Mouse (Mus musculus): ENCODE data around the gene 2810006K23Rik. TPM values are rescaled to one million over a fixed set of nuclear protein-coding genes. Genes with fewer than 3 reads are reported as not detected.
"Not testable (repeated sequence)": the region's sequence is repeated elsewhere in the genome, so short reads cannot be mapped to it uniquely, and the experiment has no call there.

The 2810006K23Rik gene
- polyA plus RNA-seq, 1 experiment, result 7.8 TPM

DNA sequence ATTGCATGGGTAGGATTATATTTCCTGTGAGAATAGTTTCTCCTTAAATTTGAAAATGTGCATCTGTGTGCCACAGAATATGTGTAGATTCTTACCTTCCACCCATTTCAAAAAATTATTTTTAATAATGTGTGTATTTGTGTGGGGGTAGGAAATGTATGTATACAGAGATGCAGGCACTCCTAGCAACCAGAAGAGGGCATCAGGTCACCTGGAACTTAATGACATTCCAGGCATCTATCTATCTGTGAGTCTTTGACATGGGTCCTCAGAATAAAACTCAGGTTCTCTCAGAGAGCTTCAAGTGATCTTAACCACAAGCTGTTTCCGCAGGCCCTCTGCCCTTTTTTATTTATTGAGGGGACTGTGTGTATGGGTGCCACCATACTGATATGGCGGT, 31.8 kb downstream of the 2810006K23Rik start:
- no peaks in the 10 kb centered on the region for H3K36me3 ChIP-seq (ENCODE audit: control insufficient read depth, insufficient read depth)
- H3K79me2 ChIP-seq (ENCODE audit: control insufficient read depth, insufficient read depth), result no peaks in the 10 kb centered on the region
- no peak overlapping the region for H3ac ChIP-seq (ENCODE audit: control insufficient read depth, insufficient read length, low read depth)
- no peak for TF ChIP-seq CTCF (IDR thresholded peaks at IDR 0.05; ENCODE audit: control insufficient read depth, insufficient read depth, insufficient read length)
- TF ChIP-seq MAX (IDR thresholded peaks at IDR 0.05), result no peak
- no peak for TF ChIP-seq FOSL1 (IDR thresholded peaks at IDR 0.05; ENCODE audit: insufficient read depth, low read length, poor library complexity, severe bottlenecking)
- no peak for TF ChIP-seq MYOG (IDR thresholded peaks at IDR 0.05; ENCODE audit: control insufficient read depth, extremely low read depth, insufficient read length)
- TF ChIP-seq USF1 (IDR thresholded peaks at IDR 0.05; ENCODE audit: low read depth), result no peak
- TF ChIP-seq CEBPB (IDR thresholded peaks at IDR 0.05; ENCODE audit: low read depth), result no peak
- no peak for TF ChIP-seq MYOD1 (IDR thresholded peaks at IDR 0.05; ENCODE audit: control insufficient read depth, insufficient read length, low read depth)
- H3K79me3 ChIP-seq (ENCODE audit: low read depth), result no peaks in the 10 kb centered on the region
- H3K4me3 ChIP-seq (ENCODE audit: insufficient read depth, poor library complexity, severe bottlenecking), result no peak overlapping the region
- no peaks in the 10 kb centered on the region for H3K27me3 ChIP-seq (ENCODE audit: control insufficient read depth, insufficient read depth, insufficient read length)

DNA sequence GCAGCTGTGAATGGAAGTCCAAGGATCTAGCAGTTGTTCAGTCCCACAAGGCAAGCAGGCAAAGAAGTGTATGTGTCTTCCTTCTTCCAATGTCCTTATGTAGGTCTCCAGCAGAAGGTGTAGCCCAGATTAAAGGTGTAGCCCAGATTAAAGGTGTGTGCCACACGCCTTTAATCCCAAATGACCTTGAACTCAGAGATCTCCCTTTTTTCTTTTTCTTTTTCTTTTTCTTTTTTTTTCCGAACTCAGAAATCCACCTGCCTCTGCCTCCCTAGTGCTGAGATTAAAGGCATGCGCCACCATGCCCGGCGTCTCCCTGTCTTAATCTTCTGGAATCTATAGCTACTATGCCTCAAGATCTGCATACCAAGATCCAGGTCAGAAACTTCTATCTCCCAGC, 35.1 kb downstream of the 2810006K23Rik start, which contains the start of gene Cdk2ap1:
Gene Cdk2ap1 (minus strand): TSS at position 101 of the 400 bp plus-strand sequence.
- H3K36me3 ChIP-seq (ENCODE audit: control insufficient read depth, insufficient read depth); H3ac ChIP-seq (ENCODE audit: control insufficient read depth, insufficient read length, low read depth); H3K79me2 ChIP-seq (ENCODE audit: control insufficient read depth, insufficient read depth); H3K27me3 ChIP-seq (ENCODE audit: control insufficient read depth, insufficient read depth, insufficient read length); H3K4me3 ChIP-seq (ENCODE audit: insufficient read depth, poor library complexity, severe bottlenecking); H3K79me3 ChIP-seq (ENCODE audit: low read depth): not testable (repeated sequence)

DNA sequence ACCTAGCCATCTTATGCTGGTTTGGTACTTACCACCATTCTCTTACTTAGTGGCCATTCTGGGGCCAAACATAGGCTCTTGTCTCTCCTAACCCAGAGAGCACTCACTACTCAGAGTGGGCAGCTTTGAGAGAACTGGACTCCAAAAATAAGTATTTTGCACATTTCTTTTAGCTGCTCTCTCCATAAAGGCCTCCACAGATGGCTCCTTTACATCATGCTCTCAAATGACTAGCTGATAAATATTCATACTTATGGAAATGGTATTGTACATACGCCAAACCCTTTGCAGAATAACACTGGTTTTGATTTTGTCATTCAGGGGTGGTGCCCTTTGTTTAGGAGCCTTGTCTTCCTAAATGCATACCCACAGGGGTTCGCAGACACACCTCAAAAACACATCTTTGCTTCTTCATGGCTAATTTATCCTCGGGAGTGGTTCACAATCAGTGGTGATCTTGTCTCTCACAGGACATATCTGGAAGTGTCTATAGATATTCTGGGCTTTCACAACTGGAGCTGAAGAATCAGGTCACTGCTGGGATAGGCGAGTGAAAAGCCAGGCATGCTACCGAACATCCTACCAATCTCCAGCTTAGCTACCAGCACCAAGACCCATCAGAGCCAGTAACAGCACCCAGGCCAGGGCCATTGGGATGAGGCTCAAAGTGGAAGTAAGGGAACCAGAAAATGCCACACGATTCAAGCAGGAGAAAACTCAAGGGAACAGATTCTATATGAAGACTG, 36.5 kb downstream of the 2810006K23Rik start:
- no peak overlapping the region for H3K4me3 ChIP-seq (ENCODE audit: insufficient read depth, poor library complexity, severe bottlenecking)
- H3K36me3 ChIP-seq (ENCODE audit: control insufficient read depth, insufficient read depth), result peaks cover 9% of the 10 kb centered on the region
- no peak for TF ChIP-seq MYOD1 (IDR thresholded peaks at IDR 0.05; ENCODE audit: control insufficient read depth, insufficient read length, low read depth)
- no peak for TF ChIP-seq FOSL1 (IDR thresholded peaks at IDR 0.05; ENCODE audit: insufficient read depth, low read length, poor library complexity, severe bottlenecking)
- no peak for TF ChIP-seq USF1 (IDR thresholded peaks at IDR 0.05; ENCODE audit: low read depth)
- TF ChIP-seq MYOG (IDR thresholded peaks at IDR 0.05; ENCODE audit: control insufficient read depth, extremely low read depth, insufficient read length), result no peak
- TF ChIP-seq CTCF (IDR thresholded peaks at IDR 0.05; ENCODE audit: control insufficient read depth, insufficient read depth, insufficient read length), result no peak
- no peak for TF ChIP-seq CEBPB (IDR thresholded peaks at IDR 0.05; ENCODE audit: low read depth)
- TF ChIP-seq MAX (IDR thresholded peaks at IDR 0.05), result no peak
- H3K79me3 ChIP-seq (ENCODE audit: low read depth), result no peaks in the 10 kb centered on the region
- no peak overlapping the region for H3ac ChIP-seq (ENCODE audit: control insufficient read depth, insufficient read length, low read depth)
- no peaks in the 10 kb centered on the region for H3K79me2 ChIP-seq (ENCODE audit: control insufficient read depth, insufficient read depth)
- H3K27me3 ChIP-seq (ENCODE audit: control insufficient read depth, insufficient read depth, insufficient read length), result no peaks in the 10 kb centered on the region

DNA sequence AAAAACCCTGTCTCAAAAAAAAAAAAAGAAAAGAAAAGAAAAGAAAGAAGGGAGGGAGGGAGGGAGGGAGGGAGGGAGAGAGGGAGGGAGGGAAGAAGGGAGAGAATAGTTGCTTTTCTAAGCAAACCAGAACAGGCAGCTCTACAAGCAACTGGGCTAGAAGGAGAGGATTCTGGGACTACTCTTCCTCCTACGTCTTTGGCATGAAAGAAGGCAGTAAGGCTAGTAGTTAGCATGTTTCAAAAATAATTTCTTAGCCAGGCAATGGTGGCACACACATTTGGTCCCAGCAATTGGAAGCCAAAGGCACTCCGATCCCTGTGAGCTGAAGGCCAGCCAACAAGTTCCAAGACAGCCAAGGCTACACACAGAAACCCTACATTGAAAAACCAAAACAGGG, 37.9 kb downstream of the 2810006K23Rik start:
- Histone ChIP-seq H3ac (ENCODE audit: control insufficient read depth, insufficient read length, low read depth) (no peak overlapping the region), H3K36me3 (ENCODE audit: control insufficient read depth, insufficient read depth) (peaks cover 20% of the 10 kb centered on the region), H3K27me3 (ENCODE audit: control insufficient read depth, insufficient read depth, insufficient read length) (no peaks in the 10 kb centered on the region), H3K4me3 (ENCODE audit: insufficient read depth, poor library complexity, severe bottlenecking) (no peak overlapping the region), H3K79me2 (ENCODE audit: control insufficient read depth, insufficient read depth) (no peaks in the 10 kb centered on the region), H3K79me3 (ENCODE audit: low read depth) (no peaks in the 10 kb centered on the region)
- TF ChIP-seq MAX (IDR thresholded peaks at IDR 0.05) (no peak), CTCF (IDR thresholded peaks at IDR 0.05; ENCODE audit: control insufficient read depth, insufficient read depth, insufficient read length) (no peak), MYOD1 (IDR thresholded peaks at IDR 0.05; ENCODE audit: control insufficient read depth, insufficient read length, low read depth) (no peak), FOSL1 (IDR thresholded peaks at IDR 0.05; ENCODE audit: insufficient read depth, low read length, poor library complexity, severe bottlenecking) (no peak), USF1 (IDR thresholded peaks at IDR 0.05; ENCODE audit: low read depth) (no peak), CEBPB (IDR thresholded peaks at IDR 0.05; ENCODE audit: low read depth) (no peak), MYOG (IDR thresholded peaks at IDR 0.05; ENCODE audit: control insufficient read depth, extremely low read depth, insufficient read length) (no peak)

DNA sequence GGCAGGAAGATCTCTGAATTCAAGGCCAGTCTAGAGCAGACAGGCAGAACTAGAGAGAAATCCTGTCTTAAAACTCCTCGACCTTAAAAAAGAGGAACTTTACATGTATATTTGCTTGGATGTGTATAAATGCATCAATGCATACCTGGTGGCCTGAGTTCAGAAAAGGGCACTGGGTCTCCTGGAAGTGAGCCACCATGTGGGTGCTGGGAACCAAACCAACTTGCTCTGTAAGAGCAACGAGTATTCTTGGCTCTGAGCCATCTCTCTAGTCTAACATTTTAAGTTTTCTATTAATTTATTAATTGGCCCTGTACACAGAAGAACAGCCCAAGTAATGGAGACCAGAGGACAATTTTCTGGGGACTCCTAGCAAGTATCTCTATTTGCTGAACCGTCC, 38.8 kb downstream of the 2810006K23Rik start:
- TF ChIP-seq MYOG (IDR thresholded peaks at IDR 0.05; ENCODE audit: control insufficient read depth, extremely low read depth, insufficient read length), result no peak
- TF ChIP-seq MYOD1 (IDR thresholded peaks at IDR 0.05; ENCODE audit: control insufficient read depth, insufficient read length, low read depth), result no peak
- TF ChIP-seq USF1 (IDR thresholded peaks at IDR 0.05; ENCODE audit: low read depth), result no peak
- no peak for TF ChIP-seq FOSL1 (IDR thresholded peaks at IDR 0.05; ENCODE audit: insufficient read depth, low read length, poor library complexity, severe bottlenecking)

DNA sequence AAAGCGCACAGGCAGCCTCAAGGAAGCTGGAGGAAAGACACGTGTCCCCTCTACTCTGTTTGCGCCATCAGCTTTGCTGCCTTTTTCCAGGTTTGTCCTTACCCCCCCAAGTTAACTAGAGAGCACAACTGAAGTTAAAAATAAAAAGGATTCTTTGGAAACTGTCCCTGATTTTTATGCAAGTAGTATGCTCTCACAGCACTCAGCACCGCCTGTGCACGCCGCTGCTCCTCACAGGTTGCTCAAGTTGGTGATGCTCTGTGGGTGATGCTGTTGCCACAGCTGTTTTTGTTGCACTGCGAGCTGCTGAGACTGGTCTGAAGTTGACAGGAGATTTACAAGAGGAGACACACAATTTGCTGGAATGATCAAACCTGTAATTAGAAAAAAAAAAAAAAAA, 46.4 kb downstream of the 2810006K23Rik start:
- Histone ChIP-seq H3K79me2 (ENCODE audit: control insufficient read depth, insufficient read depth) (no peaks in the 10 kb centered on the region), H3K36me3 (ENCODE audit: control insufficient read depth, insufficient read depth) (peaks cover 78% of the 10 kb centered on the region), H3K79me3 (ENCODE audit: low read depth) (no peaks in the 10 kb centered on the region), H3K4me3 (ENCODE audit: insufficient read depth, poor library complexity, severe bottlenecking) (no peak overlapping the region), H3ac (ENCODE audit: control insufficient read depth, insufficient read length, low read depth) (no peak overlapping the region), H3K27me3 (ENCODE audit: control insufficient read depth, insufficient read depth, insufficient read length) (no peaks in the 10 kb centered on the region)
- TF ChIP-seq MYOD1 (IDR thresholded peaks at IDR 0.05; ENCODE audit: control insufficient read depth, insufficient read length, low read depth), result no peak

More for the DNA sequence above, 38.8 kb downstream of the 2810006K23Rik start:
- Histone ChIP-seq H3K79me3 (ENCODE audit: low read depth) (no peaks in the 10 kb centered on the region), H3ac (ENCODE audit: control insufficient read depth, insufficient read length, low read depth) (no peak overlapping the region), H3K27me3 (ENCODE audit: control insufficient read depth, insufficient read depth, insufficient read length) (no peaks in the 10 kb centered on the region), H3K79me2 (ENCODE audit: control insufficient read depth, insufficient read depth) (no peaks in the 10 kb centered on the region), H3K36me3 (ENCODE audit: control insufficient read depth, insufficient read depth) (peaks cover 30% of the 10 kb centered on the region), H3K4me3 (ENCODE audit: insufficient read depth, poor library complexity, severe bottlenecking) (no peak overlapping the region)
